Comparison of ENCODE assay signal across 9 mouse cellular contexts in the genomic region with DNA sequence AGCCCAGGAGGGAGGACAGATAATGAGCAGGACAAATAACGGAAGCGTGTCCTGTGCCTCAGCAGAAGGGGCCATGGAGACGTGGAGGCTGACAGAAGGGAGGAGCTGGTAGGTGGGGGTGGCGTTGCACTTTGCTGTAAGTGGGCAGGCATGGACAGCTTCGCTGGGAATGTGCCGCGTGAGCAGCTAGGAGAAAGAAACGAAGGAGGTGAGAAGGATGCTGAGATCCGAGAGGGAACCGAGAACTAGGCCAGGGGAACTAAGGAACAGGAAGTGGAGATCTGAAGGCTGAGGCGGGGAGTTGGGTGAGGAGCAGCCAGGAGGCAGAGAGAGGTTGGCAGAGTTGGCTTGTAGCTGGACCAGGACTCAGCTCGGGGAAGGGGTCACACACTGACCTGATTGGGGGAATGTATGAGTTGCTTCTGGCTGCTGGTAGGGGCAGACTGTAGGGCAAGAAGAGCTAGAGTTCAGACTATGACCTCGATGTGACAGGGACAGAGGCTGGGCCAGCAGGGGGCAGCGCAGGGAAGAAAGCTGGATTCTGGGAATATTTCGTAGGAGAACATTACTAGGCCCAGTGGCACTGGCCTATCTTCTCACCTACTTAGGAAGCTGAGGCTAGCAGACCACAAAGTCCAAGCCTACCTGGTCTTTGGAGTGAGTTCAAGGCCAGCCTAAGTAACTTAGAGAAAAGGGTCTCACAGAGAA. TPM values are rescaled to one million over a fixed set of nuclear protein-coding genes. Genes with fewer than 3 reads are reported as not detected.
A peak's percentile ranks its signal among the peaks of the same experiment; 100 is the strongest.
DNase-seq lines count a peak whose midpoint lies in the region; ATAC-seq and TF ChIP-seq lines count a peak whose summit lies in the region.
"Had no signal": no experiment of that assay in that cellular context is flagged by ENCODE, and none has a peak within 500 bp of the region (broad histone marks: within the 10 kb centered on the region; RNA-seq: fewer than 3 reads in every experiment).

No protein-coding gene starts in this region.

- no peak for TF ChIP-seq POLR2A in thymus, adult 2 months (IDR thresholded peaks at IDR 0.05; ENCODE audit: control insufficient read depth, extremely low read depth, insufficient read depth, low read length, poor library complexity)

- H3K36me3 ChIP-seq in forebrain, postnatal 0 days (ENCODE audit: insufficient read depth): no peaks in the 10 kb centered on the region
- no peaks in the 10 kb centered on the region for H3K36me3 ChIP-seq in forebrain, embryonic 13.5 days (ENCODE audit: poor library complexity, severe bottlenecking)
- no peaks in the 10 kb centered on the region for H3K36me3 ChIP-seq in thymus, adult 2 months (ENCODE audit: control insufficient read depth, insufficient read depth, low read length)
- H3K36me3 ChIP-seq in intestine, embryonic 16.5 days (ENCODE audit: control insufficient read depth, insufficient read depth, low read length): no peaks in the 10 kb centered on the region
- no peaks in the 10 kb centered on the region for H3K36me3 ChIP-seq in megakaryocyte, embryonic 14.5 days (replicated peaks; ENCODE audit: low read length)

- H3K9me3 ChIP-seq in forebrain, postnatal 0 days (ENCODE audit: low read length): no peaks in the 10 kb centered on the region
- no peaks in the 10 kb centered on the region for H3K9me3 ChIP-seq in forebrain, embryonic 13.5 days (replicated peaks)
- H3K9me3 ChIP-seq in intestine, embryonic 16.5 days (ENCODE audit: control insufficient read depth, low read length): no peaks in the 10 kb centered on the region
- no peaks in the 10 kb centered on the region for H3K9me3 ChIP-seq in megakaryocyte, embryonic 14.5 days

- peak; percentile 52 for TF ChIP-seq CTCF in forebrain, postnatal 0 days (IDR thresholded peaks at IDR 0.05; ENCODE audit: low read depth)
- TF ChIP-seq CTCF in thymus, adult 2 months (IDR thresholded peaks at IDR 0.05; ENCODE audit: borderline replicate concordance, control insufficient read depth, extremely low read depth, insufficient read depth, low read length, poor library complexity): peak; percentile 74; the same call in 1 of the 2 replicates

- H3K4me3 ChIP-seq in forebrain, postnatal 0 days (ENCODE audit: low read depth, low read length): no peak overlapping the region
- no peak overlapping the region for H3K4me3 ChIP-seq in forebrain, embryonic 13.5 days
- H3K4me3 ChIP-seq in thymus, adult 2 months (ENCODE audit: control insufficient read depth, insufficient read depth, low read length): no peak overlapping the region
- no peak overlapping the region for H3K4me3 ChIP-seq in intestine, embryonic 16.5 days (ENCODE audit: low read length)
- H3K4me3 ChIP-seq in megakaryocyte, embryonic 14.5 days (replicated peaks): peak overlapping the region; percentile 3

- H3K4me1 ChIP-seq in forebrain, postnatal 0 days (ENCODE audit: insufficient read depth): no peaks in the 10 kb centered on the region
- no peaks in the 10 kb centered on the region for H3K4me1 ChIP-seq in forebrain, embryonic 13.5 days
- H3K4me1 ChIP-seq in thymus, adult 2 months (replicated peaks; ENCODE audit: control insufficient read depth, insufficient read depth, low read length): peaks cover 14% of the 10 kb centered on the region
- H3K4me1 ChIP-seq in intestine, embryonic 16.5 days (ENCODE audit: control insufficient read depth, insufficient read depth, low read length): no peaks in the 10 kb centered on the region
- H3K4me1 ChIP-seq in megakaryocyte, embryonic 14.5 days: peaks cover 52% of the 10 kb centered on the region

- H3K4me2 ChIP-seq in forebrain, postnatal 0 days (ENCODE audit: low read depth): no peak overlapping the region
- no peak overlapping the region for H3K4me2 ChIP-seq in forebrain, embryonic 13.5 days
- no peak overlapping the region for H3K4me2 ChIP-seq in intestine, embryonic 16.5 days (ENCODE audit: low read depth, low read length)

- no peak for ATAC-seq in forebrain, postnatal 0 days
- ATAC-seq in forebrain, embryonic 13.5 days: no peak
- ATAC-seq in intestine, embryonic 16.5 days: 0 out of 2 replicates have a peak, but pooled peaks have one; percentile 16
- ATAC-seq in activated CD4-positive, CD25-positive, alpha-beta regulatory T cell, adult 4 months: no peak

- WGBS in forebrain, postnatal 0 days: 70% methylated on average over 15 of the region's 15 CpGs
- WGBS in forebrain, embryonic 13.5 days: 76% methylated on average over 15 of the region's 15 CpGs
- 67% methylated on average over 15 of the region's 15 CpGs for WGBS in thymus, adult 2 months
- 63% methylated on average over 15 of the region's 15 CpGs for WGBS in intestine, embryonic 16.5 days

- H3K9ac ChIP-seq in forebrain, postnatal 0 days: no peak overlapping the region
- H3K9ac ChIP-seq in forebrain, embryonic 13.5 days: no peak overlapping the region
- no peak overlapping the region for H3K9ac ChIP-seq in intestine, embryonic 16.5 days (ENCODE audit: low read depth, low read length)

- DNase-seq in forebrain, postnatal 0 days: no peak
- peak; percentile 35 for DNase-seq in thymus, adult 2 months
- DNase-seq in thymus, adult 18-20 months: no peak
- peak; percentile 42 for DNase-seq in embryo, embryonic 11 days

- no peak overlapping the region for H3K27ac ChIP-seq in forebrain, postnatal 0 days (ENCODE audit: low read depth, low read length)
- H3K27ac ChIP-seq in forebrain, embryonic 13.5 days: no peak overlapping the region
- no peak overlapping the region for H3K27ac ChIP-seq in thymus, adult 2 months (ENCODE audit: control insufficient read depth, insufficient read depth, low read length)
- no peak overlapping the region for H3K27ac ChIP-seq in intestine, embryonic 16.5 days (ENCODE audit: low read length)

- H3K27me3 ChIP-seq in forebrain, postnatal 0 days (ENCODE audit: insufficient read depth, low read length): no peaks in the 10 kb centered on the region
- no peaks in the 10 kb centered on the region for H3K27me3 ChIP-seq in forebrain, embryonic 13.5 days
- H3K27me3 ChIP-seq in thymus, adult 2 months (ENCODE audit: control insufficient read depth, insufficient read depth, low read length): no peaks in the 10 kb centered on the region
- H3K27me3 ChIP-seq in intestine, embryonic 16.5 days (replicated peaks; ENCODE audit: control insufficient read depth, insufficient read depth, low read length): no peaks in the 10 kb centered on the region
- H3K27me3 ChIP-seq in megakaryocyte, embryonic 14.5 days (replicated peaks): peaks cover 29% of the 10 kb centered on the region

RNA-seq across cellular contexts. Expression of gene Hpn, which starts 9.9 kb away (rescaled TPM):
- 0.48 TPM in 1 of 2 replicates, not detected in the other for total RNA-seq in forebrain, postnatal 0 days (2014; rRNA removed)
- 0.19 and 0.61 TPM in 2 replicates for polyA plus RNA-seq in forebrain, postnatal 0 days (2015; fragmentation: Nextera tagmentation; extraction: Ambion mirVana)
- polyA plus RNA-seq in forebrain, embryonic 13.5 days (2015; fragmentation: Nextera tagmentation; extraction: Ambion mirVana): not detected in 2 replicates
- polyA plus RNA-seq in thymus, adult 2 months (2012; rRNA removed): 7.0 and 8.2 TPM in 2 replicates
- 66.4 and 73.6 TPM in 2 replicates for polyA plus RNA-seq in intestine, embryonic 16.5 days (2015; fragmentation: Nextera tagmentation; extraction: Ambion mirVana)
- 1.8 TPM in 1 of 2 replicates, not detected in the other for polyA plus RNA-seq in megakaryocyte, embryonic 14.5 days (2012; ENCODE audit: insufficient read depth, low replicate concordance)
- polyA plus RNA-seq in activated CD4-positive, CD25-positive, alpha-beta regulatory T cell, adult 4 months (2017; shearing (Covaris generic)): 1 to 10 TPM; 4.3 to 5.6 TPM

RNA-seq across cellular contexts. Expression of gene Scn1b, which starts 21.6 kb away (rescaled TPM):
- 26.7 and 38.0 TPM in 2 replicates for total RNA-seq in forebrain, postnatal 0 days (2014; rRNA removed)
- polyA plus RNA-seq in forebrain, postnatal 0 days (2015; fragmentation: Nextera tagmentation; extraction: Ambion mirVana): 24.4 and 29.8 TPM in 2 replicates
- 1.1 and 1.3 TPM in 2 replicates for polyA plus RNA-seq in forebrain, embryonic 13.5 days (2015; fragmentation: Nextera tagmentation; extraction: Ambion mirVana)
- 18.7 and 21.2 TPM in 2 replicates for polyA plus RNA-seq in thymus, adult 2 months (2012; rRNA removed)
- 0.16 and 1.0 TPM in 2 replicates for polyA plus RNA-seq in intestine, embryonic 16.5 days (2015; fragmentation: Nextera tagmentation; extraction: Ambion mirVana)
- 8.8 and 28.4 TPM in 2 replicates for polyA plus RNA-seq in megakaryocyte, embryonic 14.5 days (2012; ENCODE audit: insufficient read depth, low replicate concordance)
- polyA plus RNA-seq in activated CD4-positive, CD25-positive, alpha-beta regulatory T cell, adult 4 months (2017; shearing (Covaris generic)): not detected

RNA-seq across cellular contexts. Expression of gene Fxyd3, which starts 28.7 kb away (rescaled TPM):
- total RNA-seq in forebrain, postnatal 0 days (2014; rRNA removed): not detected in 2 replicates
- not detected in 2 replicates for polyA plus RNA-seq in forebrain, postnatal 0 days (2015; fragmentation: Nextera tagmentation; extraction: Ambion mirVana)
- 0.08 TPM in 1 of 2 replicates, not detected in the other for polyA plus RNA-seq in forebrain, embryonic 13.5 days (2015; fragmentation: Nextera tagmentation; extraction: Ambion mirVana)
- 23.5 and 34.7 TPM in 2 replicates for polyA plus RNA-seq in thymus, adult 2 months (2012; rRNA removed)
- 71.2 and 73.7 TPM in 2 replicates for polyA plus RNA-seq in intestine, embryonic 16.5 days (2015; fragmentation: Nextera tagmentation; extraction: Ambion mirVana)
- not detected in 2 replicates for polyA plus RNA-seq in megakaryocyte, embryonic 14.5 days (2012; ENCODE audit: insufficient read depth, low replicate concordance)
- not detected for polyA plus RNA-seq in activated CD4-positive, CD25-positive, alpha-beta regulatory T cell, adult 4 months (2017; shearing (Covaris generic))
- polyA plus RNA-seq: neural tube, embryonic 14.5 days had no signal

RNA-seq across cellular contexts. Expression of gene Lgi4, which starts 46.1 kb away (rescaled TPM):
- total RNA-seq in forebrain, postnatal 0 days (2014; rRNA removed): 1.1 and 1.6 TPM in 2 replicates
- polyA plus RNA-seq in forebrain, postnatal 0 days (2015; fragmentation: Nextera tagmentation; extraction: Ambion mirVana): 0.68 and 0.98 TPM in 2 replicates
- 0.19 and 0.26 TPM in 2 replicates for polyA plus RNA-seq in forebrain, embryonic 13.5 days (2015; fragmentation: Nextera tagmentation; extraction: Ambion mirVana)
- 1.1 and 1.8 TPM in 2 replicates for polyA plus RNA-seq in thymus, adult 2 months (2012; rRNA removed)
- 0.83 and 1.4 TPM in 2 replicates for polyA plus RNA-seq in intestine, embryonic 16.5 days (2015; fragmentation: Nextera tagmentation; extraction: Ambion mirVana)
- polyA plus RNA-seq in megakaryocyte, embryonic 14.5 days (2012; ENCODE audit: insufficient read depth, low replicate concordance): 0.23 and 0.67 TPM in 2 replicates
- polyA plus RNA-seq in activated CD4-positive, CD25-positive, alpha-beta regulatory T cell, adult 4 months (2017; shearing (Covaris generic)): under 1 TPM in 1 of 2 experiments, not detected in 1; 0.19 TPM
- polyA plus RNA-seq: neural tube, embryonic 14.5 days had no signal

RNA-seq across cellular contexts. Expression of gene Fxyd1, which starts 48.2 kb away (rescaled TPM):
- total RNA-seq in forebrain, postnatal 0 days (2014; rRNA removed): 14.9 and 19.5 TPM in 2 replicates
- 56.8 and 66.3 TPM in 2 replicates for polyA plus RNA-seq in forebrain, postnatal 0 days (2015; fragmentation: Nextera tagmentation; extraction: Ambion mirVana)
- polyA plus RNA-seq in forebrain, embryonic 13.5 days (2015; fragmentation: Nextera tagmentation; extraction: Ambion mirVana): 2.5 and 3.9 TPM in 2 replicates
- polyA plus RNA-seq in thymus, adult 2 months (2012; rRNA removed): 46.4 and 107 TPM in 2 replicates
- 62.6 and 71.9 TPM in 2 replicates for polyA plus RNA-seq in intestine, embryonic 16.5 days (2015; fragmentation: Nextera tagmentation; extraction: Ambion mirVana)
- not detected in 2 replicates for polyA plus RNA-seq in megakaryocyte, embryonic 14.5 days (2012; ENCODE audit: insufficient read depth, low replicate concordance)
- not detected for polyA plus RNA-seq in activated CD4-positive, CD25-positive, alpha-beta regulatory T cell, adult 4 months (2017; shearing (Covaris generic))

Comparison
In these comparisons a context has a peak if more than half of its experiments do, and no peak if none do; other contexts are left out.
1. DNase-seq: peak in thymus, adult 2 months (single experiment) and embryo, embryonic 11 days (single experiment); none in forebrain, postnatal 0 days (single experiment) and thymus, adult 18-20 months (0 of 2).
2. RNA of gene Fxyd3, which starts 28.7 kb away (polyA plus RNA-seq): 71.2 to 73.7 TPM in intestine, embryonic 16.5 days and 23.5 to 34.7 TPM in thymus, adult 2 months; not detected in forebrain, postnatal 0 days, not detected in activated CD4-positive, CD25-positive, alpha-beta regulatory T cell, adult 4 months, 0.08 TPM in forebrain, embryonic 13.5 days and not detected in megakaryocyte, embryonic 14.5 days; every median in the first group is over 10 times any median in the second.